In the genomic region with DNA sequence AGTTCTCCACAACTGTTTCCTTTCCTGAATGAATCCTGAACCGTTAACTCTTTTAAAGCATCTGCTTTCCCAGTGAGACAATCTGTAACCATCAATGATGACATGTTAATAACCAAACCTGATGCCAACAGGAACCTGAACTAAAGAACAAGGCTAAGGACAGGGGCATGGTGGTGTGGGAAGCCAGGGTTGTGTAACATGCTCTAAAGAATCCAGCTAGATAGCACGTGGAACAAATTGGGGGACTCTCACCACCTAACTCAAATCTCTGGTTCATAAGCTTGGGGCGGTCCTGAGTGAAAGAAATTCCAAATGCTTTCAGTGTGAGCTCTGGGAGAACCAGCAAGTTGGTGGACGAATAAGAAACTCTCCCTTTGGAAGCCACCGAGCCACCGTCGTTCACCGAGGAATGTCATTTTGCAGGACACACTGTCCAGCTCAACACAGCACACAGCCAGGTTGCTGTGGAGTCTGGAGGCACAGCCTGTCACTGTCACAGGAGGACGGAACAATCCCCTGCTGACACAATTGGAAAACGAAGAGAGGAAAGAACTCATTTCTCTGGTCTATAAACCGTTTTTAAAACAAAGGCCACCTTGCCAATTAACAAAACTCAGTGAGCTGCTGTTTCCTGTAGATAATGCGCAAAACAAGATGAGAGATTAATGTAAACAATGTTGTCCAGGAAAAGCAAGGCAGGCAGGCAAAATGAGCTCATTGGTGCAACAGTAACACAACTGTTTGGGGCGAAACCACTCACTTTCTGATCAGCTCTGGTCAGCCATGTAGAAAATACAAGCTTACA, we compare ENCODE assay signal across 14 mouse cellular contexts.
DNase-seq lines count a peak whose midpoint lies in the region; ATAC-seq and TF ChIP-seq lines count a peak whose summit lies in the region.
"Had no signal": no experiment of that assay in that cellular context is flagged by ENCODE, and none has a peak within 500 bp of the region (broad histone marks: within the 10 kb centered on the region; RNA-seq: fewer than 3 reads in every experiment).

No protein-coding gene starts in this region.

- TF ChIP-seq POLR2A in heart, adult 2 months (IDR thresholded peaks at IDR 0.05; ENCODE audit: insufficient read depth, low read depth, low read length): peak; percentile 27; the same call in 1 of the 2 replicates

- WGBS in heart, adult 2 months: 37% methylated on average over 13 of the region's 13 CpGs
- WGBS in liver, embryonic 11.5 days: 50% methylated on average over 13 of the region's 13 CpGs
- 57% methylated on average over 13 of the region's 13 CpGs for WGBS in lung, postnatal 0 days

- TF ChIP-seq CTCF in heart, adult 2 months (IDR thresholded peaks at IDR 0.05): no peak
- TF ChIP-seq CTCF in lung, postnatal 0 days (IDR thresholded peaks at IDR 0.05): 0 out of 2 replicates have a peak, but pooled peaks have one; percentile 8

- H3K9ac ChIP-seq in heart, adult 2 months (ENCODE audit: low read depth, low read length): no peak overlapping the region
- peak overlapping the region; percentile 32; the same call in 1 of the 2 replicates for H3K9ac ChIP-seq in liver, embryonic 11.5 days (ENCODE audit: low read depth, low read length)
- no peak overlapping the region for H3K9ac ChIP-seq in lung, postnatal 0 days (replicated peaks; ENCODE audit: low read depth)

- peak overlapping the region; percentile 16; the same call in 1 of the 2 replicates for H3K27ac ChIP-seq in heart, adult 2 months
- peak overlapping the region; percentile 82 for H3K27ac ChIP-seq in liver, embryonic 11.5 days (ENCODE audit: low read depth, low read length)
- H3K27ac ChIP-seq in lung, postnatal 0 days (ENCODE audit: low read length): peak overlapping the region; percentile 51
- H3K27ac ChIP-seq: hindbrain, embryonic 10.5 days; layer of hippocampus, adult 2 months; macrophage had no signal

- peak; percentile 72 for ATAC-seq in common myeloid progenitor, adult 5-6 weeks (replicated peaks; ENCODE audit: low read depth, poor library complexity, severe bottlenecking)
- peak; percentile 56 for ATAC-seq in liver, embryonic 11.5 days (replicated peaks; ENCODE audit: low FRiP score)
- peak; percentile 92 for ATAC-seq in lung, postnatal 0 days

- peak overlapping the region; percentile 32 for H3K4me2 ChIP-seq in liver, embryonic 11.5 days
- H3K4me2 ChIP-seq in lung, postnatal 0 days (replicated peaks; ENCODE audit: low read depth, low read length): no peak overlapping the region

- H3K4me1 ChIP-seq in heart, adult 2 months (ENCODE audit: control insufficient read depth, insufficient read depth, low read length): peaks cover 2% of the 10 kb centered on the region
- H3K4me1 ChIP-seq in liver, embryonic 11.5 days (replicated peaks; ENCODE audit: control insufficient read depth, insufficient read depth, low read length): peaks cover 11% of the 10 kb centered on the region
- no peaks in the 10 kb centered on the region for H3K4me1 ChIP-seq in lung, postnatal 0 days (ENCODE audit: insufficient read depth, low read depth, low read length)
- H3K4me1 ChIP-seq: hindbrain, embryonic 10.5 days had no signal

- peak in 1 of 2 experiments; percentile 23 for DNase-seq in heart, adult 2 months
- DNase-seq in heart, postnatal 36 days: no peak
- DNase-seq in liver, embryonic 11.5 days (ENCODE audit: low spot score): no peak
- peak; percentile 73 for DNase-seq in lung, postnatal 0 days (ENCODE audit: low spot score)
- DNase-seq in adrenal gland, postnatal 36 days: no peak
- DNase-seq in frontal cortex, postnatal 25 days (ENCODE audit: low spot score in 2 of 2): no peak
- no peak for DNase-seq in spleen, postnatal 14 days (ENCODE audit: low spot score in 2 of 2)
- DNase-seq: cerebellum, adult 11-12 months; kidney, adult 2 months; right cerebral cortex, postnatal 14 days had no signal

- H3K36me3 ChIP-seq in heart, adult 2 months (ENCODE audit: control insufficient read depth, insufficient read depth, low read length): no peaks in the 10 kb centered on the region
- H3K36me3 ChIP-seq in liver, embryonic 11.5 days (ENCODE audit: control insufficient read depth, insufficient read depth, low read length): no peaks in the 10 kb centered on the region
- H3K36me3 ChIP-seq in lung, postnatal 0 days (ENCODE audit: insufficient read depth, low read length): no peaks in the 10 kb centered on the region
- H3K36me3 ChIP-seq: hindbrain, embryonic 10.5 days had no signal

- 0 out of 2 replicates have a peak, but pooled peaks have one; percentile 18 for TF ChIP-seq EP300 in heart, adult 2 months (IDR thresholded peaks at IDR 0.05; ENCODE audit: insufficient read depth, low read depth, low read length)
- peak; percentile 99 for TF ChIP-seq EP300 in lung, postnatal 0 days (IDR thresholded peaks at IDR 0.05)

- no peaks in the 10 kb centered on the region for H3K79me2 ChIP-seq in heart, adult 2 months (replicated peaks; ENCODE audit: control insufficient read depth, insufficient read depth, low read length)

- intact Hi-C loops in heart, adult 2 months (cut with DNase I): no loop called here
- intact Hi-C loops in heart, postnatal 36 days (cut with DNase I): no loop called here

- no peaks in the 10 kb centered on the region for H3K27me3 ChIP-seq in heart, adult 2 months (ENCODE audit: control insufficient read depth, insufficient read depth, low read length)
- no peaks in the 10 kb centered on the region for H3K27me3 ChIP-seq in liver, embryonic 11.5 days (replicated peaks; ENCODE audit: control insufficient read depth, insufficient read depth, low read length)
- no peaks in the 10 kb centered on the region for H3K27me3 ChIP-seq in lung, postnatal 0 days (replicated peaks; ENCODE audit: insufficient read depth, low read length)

- H3K4me3 ChIP-seq in heart, adult 2 months: no peak overlapping the region
- no peak overlapping the region for H3K4me3 ChIP-seq in liver, embryonic 11.5 days (ENCODE audit: low read depth, low read length)
- H3K4me3 ChIP-seq in lung, postnatal 0 days (ENCODE audit: low read depth, low read length): no peak overlapping the region
- H3K4me3 ChIP-seq: hindbrain, embryonic 10.5 days; layer of hippocampus, adult 2 months had no signal

- no peaks in the 10 kb centered on the region for H3K9me3 ChIP-seq in liver, embryonic 11.5 days (ENCODE audit: control insufficient read depth, low read length)
- H3K9me3 ChIP-seq in lung, postnatal 0 days (ENCODE audit: low read length): no peaks in the 10 kb centered on the region
- H3K9me3 ChIP-seq: hindbrain, embryonic 10.5 days had no signal

Comparison
In these comparisons a context has a peak if more than half of its experiments do, and no peak if none do; other contexts are left out.
1. H3K27ac ChIP-seq: peak in every context shown above with its lines; median percentile 82 in liver, embryonic 11.5 days; 51 in lung, postnatal 0 days; 16 in heart, adult 2 months.